Mouse (Mus musculus) midbrain, embryonic 15.5 days (tissue): Measurements from ENCODE around the gene Castor1. TPM values are rescaled to one million over a fixed set of nuclear protein-coding genes. Genes with fewer than 3 reads are reported as not detected.

Source experiments
- ATAC-seq: fragments of 200-750 bp; cut with Nextera tagmentation; replicated peaks from 2 replicates; pipeline ENCODE4 v1.8.0; 2017; ENCODE audit warnings: moderate TSS enrichment
- H3K27ac ChIP-seq: fragments of 300-500 bp; sonication (generic); 2 replicates; pipeline ENCODE4 v1.5.1; 2015; ENCODE audit warnings: mild to moderate bottlenecking, inconsistent platforms
- H3K27me3 ChIP-seq: fragments of 300-500 bp; sonication (generic); replicated peaks from 2 replicates; pipeline ENCODE4 v1.6.1; 2015; ENCODE audit warnings: inconsistent platforms
- H3K36me3 ChIP-seq: fragments of 300-500 bp; sonication (generic); replicated peaks from 2 replicates; pipeline ENCODE4 v1.6.1; 2015; ENCODE audit warnings: inconsistent platforms
- H3K4me1 ChIP-seq: fragments of 300-500 bp; sonication (generic); 2 replicates; pipeline ENCODE4 v1.6.1; 2015; ENCODE audit warnings: inconsistent platforms
- H3K4me2 ChIP-seq: fragments of 300-500 bp; sonication (generic); 2 replicates; pipeline ENCODE4 v1.6.1; 2015; ENCODE audit warnings: inconsistent platforms, mild to moderate bottlenecking, moderate library complexity
- H3K4me3 ChIP-seq: fragments of 300-500 bp; sonication (generic); 2 replicates; pipeline ENCODE4 v1.5.1; 2015; ENCODE audit warnings: mild to moderate bottlenecking, inconsistent platforms
- H3K9ac ChIP-seq: fragments of 300-500 bp; sonication (generic); 2 replicates; pipeline ENCODE4 v1.6.1; 2015; ENCODE audit warnings: mild to moderate bottlenecking, inconsistent platforms
- H3K9me3 ChIP-seq: fragments of 300-500 bp; sonication (generic); 2 replicates; pipeline ENCODE4 v1.6.1; 2016; ENCODE audit warnings: inconsistent platforms
- WGBS: fragments of 180-500 bp; shearing (Covaris S2); methylation state at CpG from one replicate; pipeline ENCODE4 v1.1.7; 2015; ENCODE audit warnings: mixed read lengths; 5-methylcytosine and 5-hydroxymethylcytosine counted together
- polyA plus RNA-seq: library from polyadenylated mRNA; unstranded; fragments of >200 nt; fragmentation: Nextera tagmentation; extraction: Ambion mirVana; gene quantifications from 2 replicates; pipeline ENCODE4 v1.2.1, GENCODE M21; 2015

Gene Castor1
- polyA plus RNA-seq, 1 experiment from 2014 or later = 2.6 TPM

- 38% methylated on average over 14 of the region's 14 CpGs for WGBS
- Histone ChIP-seq H3K36me3 (no peaks in the 10 kb centered on the region), H3K4me1 (peaks cover 6% of the 10 kb centered on the region), H3K27ac (no peak overlapping the region), H3K27me3 (peaks cover 17% of the 10 kb centered on the region), H3K4me3 (no peak overlapping the region), H3K9me3 (no peaks in the 10 kb centered on the region), H3K9ac (no peak overlapping the region), H3K4me2 (peak overlapping the region; percentile 7; the same call in 1 of the 2 replicates)
- ATAC-seq = no peak
These were observed 42.6 kb downstream of the Castor1 start for GRCm38 (mm10) chr11:4260463-4261187.

- H3K4me1 ChIP-seq = peaks cover 10% of the 10 kb centered on the region
- 0 out of 2 replicates have a peak, but pooled peaks have one; percentile 9 for ATAC-seq
- no peak overlapping the region for H3K9ac ChIP-seq
- no peaks in the 10 kb centered on the region for H3K9me3 ChIP-seq
- no peak overlapping the region for H3K4me2 ChIP-seq
- H3K27ac ChIP-seq = no peak overlapping the region
- H3K27me3 ChIP-seq = peaks cover 22% of the 10 kb centered on the region
- H3K36me3 ChIP-seq = no peaks in the 10 kb centered on the region
- H3K4me3 ChIP-seq = no peak overlapping the region
- 39% methylated on average over 7 of the region's 7 CpGs for WGBS
These were observed 43.1 kb downstream of the Castor1 start for GRCm38 (mm10) chr11:4261188-4261494.

DNA sequence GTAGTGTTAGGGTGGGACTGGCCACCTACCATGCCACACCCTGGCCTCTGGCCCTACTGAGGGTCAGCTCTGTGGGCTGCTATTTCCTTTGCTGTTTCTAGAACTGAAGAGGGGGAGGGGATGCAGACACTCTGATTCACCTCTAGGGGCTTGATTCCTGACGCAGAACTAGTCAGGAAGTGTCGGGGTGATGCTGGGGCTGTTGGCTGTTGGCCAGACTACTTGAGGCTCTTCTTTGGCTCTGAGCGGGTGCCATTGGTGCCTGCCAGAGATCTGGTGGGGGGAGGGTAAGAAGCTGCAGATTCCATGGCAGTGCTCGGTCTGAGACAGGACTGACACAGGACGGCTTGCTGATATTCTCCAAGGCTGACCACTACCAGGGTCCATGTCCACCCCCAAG is 43.9 kb downstream of the Castor1 start:
- Histone ChIP-seq H3K4me1 (peaks cover 17% of the 10 kb centered on the region), H3K27ac (no peak overlapping the region), H3K9ac (no peak overlapping the region), H3K27me3 (peaks cover 28% of the 10 kb centered on the region), H3K4me2 (no peak overlapping the region), H3K4me3 (no peak overlapping the region), H3K9me3 (no peaks in the 10 kb centered on the region), H3K36me3 (no peaks in the 10 kb centered on the region)
- WGBS = 29% methylated on average over 5 of the region's 5 CpGs
- ATAC-seq = no peak

DNA sequence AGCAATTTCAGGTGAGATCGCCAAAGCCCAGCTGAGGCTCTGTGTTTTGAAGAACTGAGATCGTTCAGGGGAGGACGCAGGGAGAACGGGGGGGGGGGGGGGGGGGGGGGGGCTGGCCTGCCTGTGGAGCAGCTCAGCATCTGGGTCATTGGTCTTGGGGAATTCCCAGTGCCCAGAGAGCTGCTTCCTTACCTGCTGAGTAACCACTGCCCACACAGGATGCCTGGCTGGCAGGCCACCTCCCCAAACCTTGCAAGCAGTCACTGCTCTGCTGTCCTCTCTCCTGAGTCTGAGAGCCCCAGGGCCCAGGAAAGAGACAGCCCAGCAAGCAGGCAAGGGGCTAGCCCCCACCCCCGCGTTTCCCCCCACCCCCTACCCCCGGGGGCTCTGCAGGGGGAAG is 44.8 kb downstream of the Castor1 start:
- H3K27me3 ChIP-seq = peaks cover 37% of the 10 kb centered on the region
- H3K36me3 ChIP-seq = no peaks in the 10 kb centered on the region
- 13% methylated on average over 7 of the region's 7 CpGs for WGBS
- H3K9ac ChIP-seq = no peak overlapping the region
- H3K27ac ChIP-seq = no peak overlapping the region
- H3K4me1 ChIP-seq = peaks cover 20% of the 10 kb centered on the region
- no peak overlapping the region for H3K4me2 ChIP-seq
- no peak overlapping the region for H3K4me3 ChIP-seq
- H3K9me3 ChIP-seq = no peaks in the 10 kb centered on the region
- ATAC-seq = no peak

- Histone ChIP-seq H3K9me3 (no peaks in the 10 kb centered on the region), H3K4me1 (peaks cover 20% of the 10 kb centered on the region), H3K9ac (no peak overlapping the region), H3K36me3 (no peaks in the 10 kb centered on the region), H3K4me2 (no peak overlapping the region), H3K27ac (no peak overlapping the region), H3K4me3 (no peak overlapping the region), H3K27me3 (peaks cover 41% of the 10 kb centered on the region)
- WGBS = 36% methylated on average over 1 of the region's 1 CpGs
- no peak for ATAC-seq
These were observed 45.3 kb downstream of the Castor1 start for GRCm38 (mm10) chr11:4263296-4263695.

- no peak overlapping the region for H3K27ac ChIP-seq
- no peak for ATAC-seq
- 68% methylated on average over 7 of the region's 7 CpGs for WGBS
- H3K4me2 ChIP-seq = no peak overlapping the region
- H3K27me3 ChIP-seq = peaks cover 42% of the 10 kb centered on the region
- peaks cover 20% of the 10 kb centered on the region for H3K4me1 ChIP-seq
- H3K4me3 ChIP-seq = no peak overlapping the region
- no peak overlapping the region for H3K9ac ChIP-seq
- no peaks in the 10 kb centered on the region for H3K9me3 ChIP-seq
- no peaks in the 10 kb centered on the region for H3K36me3 ChIP-seq
These were observed 46.0 kb downstream of the Castor1 start for GRCm38 (mm10) chr11:4264066-4264465.

- Histone ChIP-seq H3K27me3 (peaks cover 46% of the 10 kb centered on the region), H3K9ac (peak overlapping the region; percentile 37), H3K27ac (no peak overlapping the region), H3K4me2 (peak overlapping the region; percentile 95), H3K36me3 (no peaks in the 10 kb centered on the region), H3K9me3 (no peaks in the 10 kb centered on the region), H3K4me1 (peaks cover 19% of the 10 kb centered on the region; the same call in 1 of the 2 replicates), H3K4me3 (peak overlapping the region; percentile 49)
- 1% methylated on average over 61 of the region's 61 CpGs for WGBS
- no peak for ATAC-seq
These were observed 48.5 kb downstream of the Castor1 start for GRCm38 (mm10) chr11:4266271-4267201.

- Histone ChIP-seq H3K36me3 (no peaks in the 10 kb centered on the region), H3K27me3 (peaks cover 46% of the 10 kb centered on the region), H3K9ac (no peak overlapping the region), H3K4me2 (peak overlapping the region; percentile 95), H3K9me3 (no peaks in the 10 kb centered on the region), H3K27ac (no peak overlapping the region), H3K4me1 (peaks cover 19% of the 10 kb centered on the region; the same call in 1 of the 2 replicates), H3K4me3 (peak overlapping the region; percentile 49)
- WGBS = 9% methylated on average over 13 of the region's 13 CpGs
- no peak for ATAC-seq
These were observed 49.2 kb downstream of the Castor1 start for GRCm38 (mm10) chr11:4267202-4267578.

- Histone ChIP-seq H3K4me2 (no peak overlapping the region), H3K9me3 (no peaks in the 10 kb centered on the region), H3K4me3 (no peak overlapping the region), H3K4me1 (peaks cover 19% of the 10 kb centered on the region; the same call in 1 of the 2 replicates), H3K27ac (no peak overlapping the region), H3K27me3 (peaks cover 46% of the 10 kb centered on the region), H3K9ac (no peak overlapping the region), H3K36me3 (no peaks in the 10 kb centered on the region)
- WGBS = 90% methylated on average over 6 of the region's 6 CpGs
- ATAC-seq = no peak
These were observed 50.5 kb downstream of the Castor1 start for GRCm38 (mm10) chr11:4268500-4268899.

DNA sequence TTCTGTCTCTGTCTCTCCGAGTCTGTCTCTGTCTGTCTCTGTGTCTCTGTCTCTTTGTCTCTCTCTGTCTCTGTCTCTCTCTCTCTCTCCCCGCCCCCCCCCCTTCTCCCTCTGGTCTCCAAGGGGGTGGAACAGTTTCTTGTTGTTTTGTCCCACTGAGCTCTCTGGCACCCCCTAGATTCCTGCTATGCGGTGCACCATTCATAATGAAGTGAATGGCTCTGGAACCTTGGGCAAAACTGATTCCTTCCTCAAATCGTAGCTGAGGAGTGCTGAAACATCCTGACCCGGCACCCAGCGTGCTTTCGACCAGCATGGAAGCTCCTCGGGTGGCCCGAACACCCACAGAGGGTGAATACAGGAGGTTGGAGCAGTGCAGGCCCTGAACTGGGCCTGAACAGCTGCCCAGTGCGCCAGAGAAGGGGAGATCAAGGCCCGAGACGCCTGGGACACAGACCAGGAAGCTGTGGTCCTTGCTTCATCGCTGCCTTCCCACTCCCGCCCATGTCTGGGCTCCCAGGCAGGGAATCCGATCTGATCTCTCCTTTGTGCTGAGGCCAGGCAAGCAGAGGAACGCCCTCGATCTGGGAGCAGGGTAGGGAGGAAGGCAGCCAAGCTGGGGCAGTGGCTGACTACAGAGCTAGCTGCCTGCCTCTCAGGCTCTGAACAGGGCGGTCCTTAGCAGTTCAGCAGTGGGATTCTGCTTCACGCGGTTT is 52.9 kb downstream of the Castor1 start:
- peaks cover 26% of the 10 kb centered on the region for H3K27me3 ChIP-seq
- no peak overlapping the region for H3K4me3 ChIP-seq
- H3K4me2 ChIP-seq = no peak overlapping the region
- 20% methylated on average over 19 of the region's 20 CpGs for WGBS
- H3K36me3 ChIP-seq = no peaks in the 10 kb centered on the region
- no peak overlapping the region for H3K27ac ChIP-seq
- no peak overlapping the region for H3K9ac ChIP-seq
- H3K9me3 ChIP-seq = no peaks in the 10 kb centered on the region
- ATAC-seq = no peak
- peaks cover 17% of the 10 kb centered on the region; the same call in 1 of the 2 replicates for H3K4me1 ChIP-seq

GRCm38 (mm10) chr11:4271544-4271943 is 53.5 kb downstream of the Castor1 start:
- Histone ChIP-seq H3K36me3 (no peaks in the 10 kb centered on the region), H3K27ac (no peak overlapping the region), H3K4me2 (no peak overlapping the region), H3K27me3 (peaks cover 22% of the 10 kb centered on the region), H3K9ac (no peak overlapping the region), H3K9me3 (no peaks in the 10 kb centered on the region), H3K4me3 (no peak overlapping the region), H3K4me1 (peaks cover 12% of the 10 kb centered on the region; the same call in 1 of the 2 replicates)
- 52% methylated on average over 11 of the region's 11 CpGs for WGBS
- ATAC-seq = no peak
